Mouse (Mus musculus): ENCODE data around the gene Map10.

- TF ChIP-seq GATA1 (IDR thresholded peaks at IDR 0.05; ENCODE audit: low read length) (no peak), TAL1 (IDR thresholded peaks at IDR 0.05; ENCODE audit: low read length) (no peak)
Measured at GRCm38 (mm10) chr8:125660397-125660796, 9.2 kb upstream of the Map10 start.
